Mouse (Mus musculus) forebrain, embryonic 11.5 days (tissue): ENCODE measurements at regions not wholly inside any gene's neighbourhood (a gene's known extent, or its start where the extent isn't known, plus 50 kb on each side); places are given as distances from the start of the nearest gene placed in this dataset.

Experiments used
- ATAC-seq: fragments of 200-750 bp; cut with Nextera tagmentation; replicated peaks from 2 replicates; pipeline ENCODE4 v1.8.0; 2017; ENCODE audit warnings: moderate TSS enrichment; ENCODE audit not compliant: low FRiP score
- DNase-seq: peaks from one replicate; pipeline ENCODE4 v3.0.0-alpha.2; 2017; ENCODE audit warnings: low spot score
- H3K27ac ChIP-seq: fragments of 300-500 bp; sonication (generic); 2 replicates; pipeline ENCODE4 v1.5.1; 2014; ENCODE audit warnings: low read depth, low read length
- H3K27me3 ChIP-seq: fragments of 300-500 bp; sonication (generic); 2 replicates; pipeline ENCODE4 v1.6.1; 2014; ENCODE audit warnings: mild to moderate bottlenecking, low read length, mixed read lengths; ENCODE audit not compliant: control insufficient read depth, insufficient read depth
- H3K36me3 ChIP-seq: fragments of 300-500 bp; sonication (generic); 2 replicates; pipeline ENCODE4 v1.6.1; 2014; ENCODE audit warnings: mild to moderate bottlenecking, low read length, moderate library complexity, mixed read lengths; ENCODE audit not compliant: control insufficient read depth, insufficient read depth
- H3K4me1 ChIP-seq: fragments of 300-500 bp; sonication (generic); replicated peaks from 2 replicates; pipeline ENCODE4 v1.6.1; 2014; ENCODE audit warnings: low read length, mixed read lengths; ENCODE audit not compliant: control insufficient read depth, insufficient read depth
- H3K4me2 ChIP-seq: fragments of 300-500 bp; sonication (generic); 2 replicates; pipeline ENCODE4 v1.6.1; 2014; ENCODE audit warnings: low read depth, mild to moderate bottlenecking, low read length, moderate library complexity, mixed read lengths; ENCODE audit not compliant: severe bottlenecking
- H3K4me3 ChIP-seq: fragments of 300-500 bp; sonication (generic); 2 replicates; pipeline ENCODE4 v1.5.1; 2014; ENCODE audit warnings: low read depth, low read length
- H3K9ac ChIP-seq: fragments of 300-500 bp; sonication (generic); 2 replicates; pipeline ENCODE4 v1.6.1; 2014; ENCODE audit warnings: low read length
- H3K9me3 ChIP-seq: fragments of 300-500 bp; sonication (generic); 2 replicates; pipeline ENCODE4 v1.6.1; 2016; ENCODE audit warnings: low read length, mixed read lengths; ENCODE audit not compliant: control insufficient read depth
- WGBS: fragments of 180-500 bp; shearing (Covaris S2); extraction: QIAGEN DNeasy Blood & Tissue Kit; methylation state at CpG from one replicate; pipeline ENCODE4 v1.1.7; 2014; 5-methylcytosine and 5-hydroxymethylcytosine counted together

DNA sequence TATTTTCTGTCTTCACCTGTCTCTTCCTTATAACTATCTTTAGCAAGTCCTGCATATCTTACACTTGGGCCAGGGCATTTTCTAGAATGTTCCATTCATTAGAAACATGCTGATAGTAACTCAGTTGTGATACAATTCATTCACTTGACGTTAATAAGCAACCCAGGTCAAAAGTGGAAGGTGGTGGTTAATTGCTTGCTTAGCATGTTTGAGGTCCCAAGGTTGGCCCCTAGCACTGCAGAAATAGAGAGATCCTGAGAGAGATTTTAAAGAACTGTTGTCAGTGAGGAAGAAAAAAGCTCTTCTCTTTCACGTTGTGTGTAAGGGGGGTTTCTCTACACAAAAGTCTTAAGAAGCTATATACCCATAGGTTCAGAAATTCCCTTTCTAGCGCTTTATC, 178.7 kb downstream of the Cd83 start:
- H3K9me3 ChIP-seq: no peaks in the 10 kb centered on the region
- ATAC-seq: no peak
- H3K9ac ChIP-seq: no peak overlapping the region
- peaks cover 4% of the 10 kb centered on the region; the same call in 1 of the 2 replicates for H3K4me1 ChIP-seq
- H3K4me2 ChIP-seq: no peak overlapping the region
- no peak overlapping the region for H3K27ac ChIP-seq
- H3K36me3 ChIP-seq: no peaks in the 10 kb centered on the region
- 85% methylated on average over 3 of the region's 3 CpGs for WGBS
- no peaks in the 10 kb centered on the region; the same call in 1 of the 2 replicates for H3K27me3 ChIP-seq
- H3K4me3 ChIP-seq: no peak overlapping the region
- DNase-seq: no peak

DNA sequence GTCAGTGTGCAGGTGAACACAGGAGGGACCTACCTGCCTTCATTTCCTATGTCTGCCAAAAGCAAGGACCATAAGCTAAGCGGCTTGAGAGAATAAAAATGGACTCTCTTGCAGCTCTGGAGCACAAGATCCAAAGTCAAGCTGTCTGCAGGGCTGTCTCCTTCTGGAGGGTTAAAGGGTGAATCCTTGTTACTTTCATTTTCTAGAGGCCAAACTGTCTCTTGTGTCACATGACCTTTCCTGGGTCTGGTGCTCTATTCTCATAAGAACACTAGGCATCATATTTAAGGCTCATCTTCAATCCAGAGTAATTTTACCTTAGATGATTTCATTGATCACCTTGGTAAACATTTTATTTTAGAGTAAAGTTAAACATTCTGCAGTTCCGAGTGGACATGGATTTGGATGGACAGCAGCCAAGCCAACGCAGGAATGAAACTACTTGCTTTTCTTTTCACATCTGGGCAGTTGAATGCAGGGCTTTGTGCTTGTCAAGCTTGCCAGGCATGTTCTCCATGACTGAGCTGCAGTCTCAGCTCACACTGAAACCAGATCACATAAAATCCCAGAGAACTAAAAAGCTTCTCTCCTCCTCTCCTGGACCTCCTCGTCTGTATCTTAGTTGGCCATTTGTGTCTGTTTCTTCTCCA, 180.8 kb downstream of the Cd83 start:
- Histone ChIP-seq H3K9me3 (no peaks in the 10 kb centered on the region), H3K9ac (no peak overlapping the region), H3K4me1 (no peaks in the 10 kb centered on the region), H3K4me3 (no peak overlapping the region), H3K27me3 (no peaks in the 10 kb centered on the region; the same call in 1 of the 2 replicates), H3K4me2 (no peak overlapping the region), H3K36me3 (no peaks in the 10 kb centered on the region), H3K27ac (no peak overlapping the region)
- ATAC-seq: no peak
- 88% methylated on average over 4 of the region's 4 CpGs for WGBS
- no peak for DNase-seq

DNA sequence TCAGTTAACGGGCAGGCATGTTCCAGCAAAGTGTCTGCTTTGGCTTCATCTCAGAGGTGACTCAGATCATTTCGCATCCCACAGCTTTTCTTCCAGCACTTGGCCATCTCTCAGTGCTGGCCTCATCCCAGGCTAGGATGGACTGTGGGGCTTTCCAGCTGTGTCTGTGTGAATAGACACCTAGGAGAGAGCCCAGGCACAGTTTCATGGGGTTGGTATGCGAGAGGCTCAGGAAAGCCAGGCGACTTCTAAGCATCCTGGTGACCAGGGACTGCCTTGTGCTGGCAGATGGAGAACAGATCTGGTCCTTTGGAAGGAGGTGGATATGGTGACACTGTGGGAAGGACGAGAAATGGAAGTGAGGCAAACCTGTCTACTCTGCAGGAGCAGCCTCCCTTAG, 182.9 kb downstream of the Cd83 start:
- H3K27ac ChIP-seq: no peak overlapping the region

DNA sequence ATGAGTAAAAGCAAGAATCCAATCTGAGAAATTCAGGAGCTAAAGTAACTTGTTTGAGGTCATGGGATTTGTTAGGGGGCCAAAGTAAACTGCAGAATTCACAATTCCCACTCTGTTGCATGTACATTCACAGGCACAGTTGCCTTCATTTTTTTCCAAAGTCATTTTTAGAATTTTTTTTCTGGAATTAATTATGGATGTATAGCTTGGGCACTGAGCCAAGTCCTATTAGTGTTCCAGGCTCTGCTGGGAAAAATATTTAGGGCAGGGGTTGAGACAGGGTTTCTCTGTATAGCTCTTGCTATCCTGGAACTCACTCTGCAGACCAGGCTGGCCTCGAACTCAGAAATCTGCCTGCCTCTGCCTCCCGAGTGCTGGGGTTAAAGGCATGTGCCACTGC, 188.3 kb downstream of the Cd83 start:
- ATAC-seq (no peak), DNase-seq (no peak)
- H3K9ac ChIP-seq: no peak overlapping the region
- no peak overlapping the region for H3K4me3 ChIP-seq
- H3K9me3 ChIP-seq: no peaks in the 10 kb centered on the region
- no peaks in the 10 kb centered on the region for H3K4me1 ChIP-seq
- H3K4me2 ChIP-seq: no peak overlapping the region
- no peaks in the 10 kb centered on the region for H3K27me3 ChIP-seq
- H3K36me3 ChIP-seq: no peaks in the 10 kb centered on the region
- H3K27ac ChIP-seq: no peak overlapping the region
- WGBS: 89% methylated on average over 2 of the region's 2 CpGs

More for the DNA sequence above, 182.9 kb downstream of the Cd83 start:
- 81% methylated on average over 5 of the region's 5 CpGs for WGBS
- H3K4me1 ChIP-seq: no peaks in the 10 kb centered on the region
- DNase-seq (no peak), ATAC-seq (no peak)
- no peaks in the 10 kb centered on the region for H3K36me3 ChIP-seq
- no peak overlapping the region for H3K4me3 ChIP-seq
- no peak overlapping the region for H3K9ac ChIP-seq
- H3K27me3 ChIP-seq: no peaks in the 10 kb centered on the region
- no peak overlapping the region for H3K4me2 ChIP-seq
- H3K9me3 ChIP-seq: no peaks in the 10 kb centered on the region

DNA sequence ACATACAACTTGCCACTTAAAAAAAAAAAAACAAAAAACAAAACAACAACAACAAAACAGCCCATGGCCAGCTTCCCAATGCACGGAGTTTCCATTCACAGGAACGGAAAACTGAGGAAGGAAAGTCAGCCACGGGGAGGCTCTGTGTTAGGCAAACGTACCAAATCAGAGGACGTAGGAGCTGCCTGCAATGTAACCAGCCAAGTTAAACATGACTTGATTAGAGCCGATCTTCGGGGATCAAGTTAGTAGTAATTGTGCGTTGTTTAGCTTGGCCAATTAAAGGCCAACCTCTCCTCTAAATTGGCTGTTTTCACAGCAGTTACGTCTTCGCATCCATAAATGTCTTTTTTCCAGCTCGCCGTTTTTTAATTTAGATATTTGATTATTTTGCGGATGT, 190.7 kb downstream of the Cd83 start:
- 72% methylated on average over 13 of the region's 13 CpGs for WGBS
- no peaks in the 10 kb centered on the region for H3K4me1 ChIP-seq
- no peak overlapping the region for H3K9ac ChIP-seq
- H3K27ac ChIP-seq: no peak overlapping the region
- H3K27me3 ChIP-seq: no peaks in the 10 kb centered on the region
- no peak overlapping the region for H3K4me2 ChIP-seq
- no peak for ATAC-seq
- DNase-seq: no peak
- H3K4me3 ChIP-seq: no peak overlapping the region
- no peaks in the 10 kb centered on the region for H3K36me3 ChIP-seq
- no peaks in the 10 kb centered on the region for H3K9me3 ChIP-seq

DNA sequence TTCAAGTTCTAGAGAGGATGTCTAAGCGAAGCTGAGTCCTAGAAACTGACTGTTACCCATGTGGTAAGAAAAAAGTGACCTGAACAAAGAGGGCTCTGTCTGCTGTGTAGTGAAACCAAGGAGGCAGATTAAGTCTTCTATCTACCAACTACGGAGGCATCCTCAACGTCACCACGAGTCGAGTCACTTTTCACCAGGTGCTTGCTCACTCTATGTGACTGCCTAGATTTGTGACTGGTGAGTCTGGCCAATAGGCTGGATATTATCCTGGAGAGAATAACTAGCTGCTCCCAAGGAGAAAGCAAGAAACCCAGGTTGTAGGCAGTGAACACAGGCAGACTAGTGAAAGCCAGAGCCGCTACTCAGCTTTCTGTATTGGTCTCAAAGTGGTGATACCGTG, 191.2 kb downstream of the Cd83 start:
- ATAC-seq: no peak

DNA sequence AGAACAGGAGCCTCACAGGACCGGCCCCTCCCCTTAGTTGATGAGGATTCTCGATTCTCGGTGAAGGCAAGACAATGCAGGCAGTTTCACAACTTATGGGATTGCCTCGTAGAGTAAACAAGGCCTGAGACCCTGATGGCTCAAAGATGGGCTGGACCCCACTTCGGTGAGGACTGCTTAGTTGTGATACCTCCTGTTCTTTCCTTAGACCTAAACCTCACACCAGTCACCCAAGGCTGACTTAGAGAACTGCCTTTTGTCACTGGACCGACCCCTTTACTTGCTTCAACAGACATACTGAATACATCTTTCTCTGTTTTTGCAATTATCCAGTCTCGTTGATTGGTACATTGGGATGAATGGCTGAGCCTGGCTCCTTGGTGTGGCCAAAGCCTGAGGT, 192.1 kb downstream of the Cd83 start:
- no peak overlapping the region for H3K4me3 ChIP-seq
- H3K4me2 ChIP-seq: no peak overlapping the region
- WGBS: 35% methylated on average over 7 of the region's 7 CpGs
- no peaks in the 10 kb centered on the region for H3K9me3 ChIP-seq
- DNase-seq: no peak
- no peak overlapping the region for H3K9ac ChIP-seq
- H3K27ac ChIP-seq: no peak overlapping the region
- no peaks in the 10 kb centered on the region for H3K36me3 ChIP-seq
- ATAC-seq: no peak
- no peaks in the 10 kb centered on the region for H3K27me3 ChIP-seq
- H3K4me1 ChIP-seq: no peaks in the 10 kb centered on the region

More for the DNA sequence above, 191.2 kb downstream of the Cd83 start:
- Histone ChIP-seq H3K4me1 (no peaks in the 10 kb centered on the region), H3K9me3 (no peaks in the 10 kb centered on the region), H3K4me2 (no peak overlapping the region), H3K9ac (no peak overlapping the region), H3K27me3 (no peaks in the 10 kb centered on the region), H3K27ac (no peak overlapping the region), H3K4me3 (no peak overlapping the region), H3K36me3 (no peaks in the 10 kb centered on the region)
- 61% methylated on average over 7 of the region's 7 CpGs for WGBS
- DNase-seq: no peak

DNA sequence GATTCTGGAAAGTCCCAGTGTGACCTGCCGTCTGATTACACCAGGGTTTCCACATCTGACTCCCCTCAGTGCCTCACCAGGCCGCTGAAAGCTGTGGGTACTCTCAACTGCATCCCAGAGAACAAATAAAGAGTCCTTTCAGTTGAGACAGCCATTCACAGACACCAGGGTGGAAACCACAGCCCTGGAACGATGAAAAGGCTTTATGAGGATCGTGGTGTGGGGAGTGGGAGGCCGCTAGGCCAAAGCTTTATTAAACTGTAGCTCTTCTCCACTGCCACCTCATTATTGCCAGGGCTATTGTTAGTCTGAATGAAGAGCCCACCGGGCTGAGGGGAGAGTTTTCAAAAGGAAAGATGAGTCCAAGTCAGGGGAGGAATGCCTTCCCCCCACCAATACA, 202.8 kb downstream of the Cd83 start:
- Histone ChIP-seq H3K4me3 (no peak overlapping the region), H3K36me3 (no peaks in the 10 kb centered on the region), H3K9me3 (no peaks in the 10 kb centered on the region), H3K27ac (peak overlapping the region; percentile 25; the same call in 1 of the 2 replicates), H3K27me3 (no peaks in the 10 kb centered on the region), H3K4me1 (peaks cover 7% of the 10 kb centered on the region; the same call in 1 of the 2 replicates), H3K4me2 (no peak overlapping the region), H3K9ac (no peak overlapping the region)
- 18% methylated on average over 6 of the region's 6 CpGs for WGBS
- ATAC-seq: no peak
- DNase-seq: peak; percentile 54

DNA sequence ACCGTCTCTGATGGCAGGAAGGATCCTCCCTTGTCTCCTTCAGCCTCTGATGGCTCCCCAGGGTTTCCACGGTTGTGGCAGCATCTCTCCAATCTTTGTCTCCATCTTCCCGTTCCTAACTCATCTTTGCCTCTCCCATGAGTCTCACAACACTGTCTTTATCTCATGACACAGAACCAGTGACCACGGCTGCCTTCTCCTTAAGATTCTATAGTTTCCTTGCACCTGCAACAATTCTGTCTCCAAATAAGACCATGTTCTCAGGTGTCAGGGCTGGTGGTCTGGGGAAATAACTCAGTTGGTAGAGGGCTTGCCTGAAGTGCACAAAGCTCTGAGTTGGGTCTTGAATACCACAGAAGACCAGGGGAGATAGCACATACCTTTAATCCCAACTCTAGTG, 203.8 kb downstream of the Cd83 start:
- Histone ChIP-seq H3K4me3 (no peak overlapping the region), H3K27ac (0 out of 2 replicates have a peak overlapping the region, but pooled peaks have one; percentile 25), H3K27me3 (no peaks in the 10 kb centered on the region), H3K4me1 (peaks cover 7% of the 10 kb centered on the region; the same call in 1 of the 2 replicates), H3K36me3 (no peaks in the 10 kb centered on the region), H3K9me3 (no peaks in the 10 kb centered on the region), H3K9ac (no peak overlapping the region), H3K4me2 (no peak overlapping the region)
- whole genome bisulfite sequencing: 90% methylated on average over 4 of the region's 4 CpGs
- ATAC-seq (no peak), DNase-seq (no peak)
